Mouse (Mus musculus): ENCODE results near the gene Prr14l.
A peak's percentile ranks its signal among the peaks of the same experiment; 100 is the strongest.
"Not testable (repeated sequence)": the region's sequence is repeated elsewhere in the genome, so short reads cannot be mapped to it uniquely, and the experiment has no call there.

The Prr14l gene

GRCm38 (mm10) chr5:32853731-32854507 is at the start of gene Prr14l:
TSS of gene Prr14l (minus strand) at chr5:32854256.
- peak; percentile 99 for DNase-seq (ENCODE audit: low spot score in 2 of 2)

DNA sequence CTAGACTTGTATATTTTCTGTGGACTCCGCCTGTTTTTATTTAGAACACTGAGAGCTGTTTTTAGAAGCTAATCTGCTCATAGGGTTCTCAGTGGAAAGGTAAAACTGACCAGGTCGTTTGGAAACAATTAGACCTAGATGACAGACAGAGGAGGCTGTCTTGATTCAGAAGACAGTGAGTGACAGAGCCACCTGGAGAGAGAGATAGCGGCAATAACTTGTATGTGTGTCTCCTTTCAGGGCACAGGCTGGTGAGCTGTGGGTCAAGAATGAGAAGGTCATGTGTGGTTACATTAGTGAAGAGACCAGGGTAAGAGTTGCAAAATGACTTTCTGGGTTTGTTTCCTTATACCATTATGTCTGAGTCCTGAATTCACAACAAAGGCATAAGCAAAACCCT is 32.7 kb upstream of the Prr14l start:
- no peak for DNase-seq (ENCODE audit: low spot score in 2 of 2)

DNA sequence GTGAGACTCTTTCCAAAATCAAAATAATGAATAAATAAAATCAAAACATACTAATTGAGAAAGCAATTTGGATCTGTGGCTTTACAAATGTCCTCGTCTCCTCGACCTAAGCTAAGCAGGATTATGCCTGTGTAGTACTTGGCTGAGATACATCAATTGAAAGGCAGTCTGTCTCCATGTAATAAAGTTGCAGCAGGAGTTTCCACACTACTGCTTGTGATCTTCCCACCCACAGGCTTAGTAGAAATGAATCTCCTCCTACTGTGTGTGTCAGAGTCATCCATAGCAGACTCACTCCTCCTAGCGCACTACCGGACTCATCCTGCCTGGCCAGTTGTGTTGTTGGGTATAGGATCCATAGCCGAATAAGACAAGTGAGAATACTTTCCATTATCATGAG is 18.3 kb upstream of the Prr14l start:
- no peak for DNase-seq (ENCODE audit: low spot score in 2 of 2)

DNA sequence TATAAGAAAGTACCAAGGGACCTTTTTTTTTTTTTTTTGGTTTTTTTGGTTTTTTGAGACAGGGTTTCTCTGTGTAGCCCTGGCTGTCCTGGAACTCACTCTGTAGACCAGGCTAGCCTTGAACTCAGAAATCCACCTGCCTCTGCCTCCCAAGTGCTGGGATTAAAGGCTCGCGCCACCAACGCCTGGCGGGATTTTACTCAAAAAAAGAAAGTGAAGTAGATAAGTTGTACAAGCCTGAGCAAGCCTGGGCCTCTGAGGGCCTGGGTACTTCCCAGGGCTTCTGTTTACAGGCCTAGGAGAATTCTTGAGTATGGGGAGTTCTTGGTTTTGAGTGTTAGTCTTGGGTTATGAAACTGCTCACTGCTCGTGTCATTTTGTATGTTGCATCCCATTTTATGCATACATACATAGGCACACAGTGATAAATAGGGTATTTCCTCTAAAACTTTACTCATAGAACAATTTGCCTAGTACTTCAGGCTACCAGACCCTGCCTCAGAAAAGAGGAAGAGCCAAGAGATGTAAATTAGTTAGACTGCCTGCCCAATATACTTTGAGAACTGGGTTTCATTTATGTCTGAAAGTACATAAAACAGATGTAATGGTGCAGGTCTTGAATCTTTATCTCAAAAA is 15.5 kb upstream of the Prr14l start:
- no peak for DNase-seq (ENCODE audit: low spot score in 2 of 2)

GRCm38 (mm10) chr5:32863253-32864228 is 9.5 kb upstream of the Prr14l start, which contains the start of gene Depdc5:
TSS of gene Depdc5 (plus strand) at chr5:32863701.
- DNase-seq (ENCODE audit: low spot score in 2 of 2): peak; percentile 92 to 94

DNA sequence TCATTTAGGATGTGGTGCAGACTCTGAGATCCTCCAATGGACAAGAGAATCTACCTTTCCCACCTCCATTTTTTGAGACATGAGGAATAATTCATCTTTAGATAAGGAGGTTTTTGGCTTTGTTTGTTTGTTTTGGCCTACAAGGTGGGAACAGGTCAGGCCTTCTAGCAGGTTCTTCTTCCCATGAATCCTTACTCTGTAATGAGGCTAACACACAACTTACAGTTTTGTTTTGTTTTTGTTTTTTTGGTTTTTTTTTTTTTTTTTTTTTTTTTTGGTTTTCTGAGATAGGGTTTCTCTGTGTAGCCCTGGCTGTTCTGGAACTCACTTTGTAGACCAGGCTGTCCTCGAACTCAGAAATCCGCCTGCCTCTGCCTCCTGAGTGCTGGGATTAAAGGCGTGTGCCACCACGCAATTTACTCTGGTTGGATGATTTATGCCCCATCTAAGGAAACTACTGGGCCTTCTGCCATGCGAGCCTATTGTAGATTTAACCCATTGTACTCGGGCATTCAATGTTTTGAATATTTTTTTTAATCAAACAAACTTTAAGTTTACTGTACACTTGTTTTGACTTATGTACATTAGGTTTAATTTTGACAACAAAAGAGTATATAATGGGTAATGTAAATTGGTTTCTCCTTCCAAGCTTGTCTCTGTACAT is 8.5 kb upstream of the Prr14l start:
- DNase-seq (ENCODE audit: low spot score in 2 of 2): no peak

DNA sequence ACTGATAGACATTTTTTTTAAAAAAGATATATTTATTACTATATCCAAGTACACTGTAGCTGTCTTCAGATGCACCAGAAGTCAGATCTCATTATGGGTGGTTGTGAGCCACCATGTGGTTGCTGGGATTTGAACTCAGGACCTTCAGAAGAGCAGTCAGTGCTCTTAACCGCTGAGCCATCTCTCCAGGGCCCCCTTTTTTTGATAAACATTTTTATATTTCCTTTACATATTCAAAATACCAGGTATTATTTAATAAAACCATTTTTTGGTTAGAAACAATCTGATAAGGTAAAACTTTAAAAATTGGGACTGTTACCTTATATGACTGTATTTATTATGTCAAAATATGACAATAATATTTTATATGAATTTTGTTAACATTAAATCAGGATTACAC is 7.0 kb upstream of the Prr14l start:
- no peak for DNase-seq (ENCODE audit: low spot score in 2 of 2)

GRCm38 (mm10) chr5:32857781-32858220 is 3.7 kb upstream of the Prr14l start:
- DNase-seq (ENCODE audit: low spot score in 2 of 2): peak; percentile 66 to 72

GRCm38 (mm10) chr5:32855274-32855673 is 1.2 kb upstream of the Prr14l start:
- not testable (repeated sequence) for DNase-seq (ENCODE audit: low spot score in 2 of 2)

DNA sequence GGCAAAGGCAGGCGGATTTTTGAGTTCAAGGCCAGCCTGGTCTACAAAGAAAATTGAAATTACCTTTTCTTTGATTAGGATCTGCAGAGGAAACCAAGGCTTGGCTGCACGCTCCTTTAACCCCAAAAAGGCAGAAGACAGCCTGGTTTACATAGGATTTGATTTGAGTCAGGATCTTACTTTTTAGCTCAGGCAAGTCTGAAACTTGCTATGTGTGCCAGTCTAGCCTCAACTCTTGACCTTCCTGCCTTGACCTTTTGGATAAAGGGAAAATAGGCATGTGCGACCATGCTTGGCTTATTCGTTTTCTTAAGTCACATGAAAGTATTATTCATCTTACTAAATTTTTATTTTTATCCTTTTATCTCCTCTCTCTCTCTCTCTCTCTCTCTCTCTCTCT is 762 bp upstream of the Prr14l start:
- no peak for DNase-seq (ENCODE audit: low spot score in 2 of 2)

DNA sequence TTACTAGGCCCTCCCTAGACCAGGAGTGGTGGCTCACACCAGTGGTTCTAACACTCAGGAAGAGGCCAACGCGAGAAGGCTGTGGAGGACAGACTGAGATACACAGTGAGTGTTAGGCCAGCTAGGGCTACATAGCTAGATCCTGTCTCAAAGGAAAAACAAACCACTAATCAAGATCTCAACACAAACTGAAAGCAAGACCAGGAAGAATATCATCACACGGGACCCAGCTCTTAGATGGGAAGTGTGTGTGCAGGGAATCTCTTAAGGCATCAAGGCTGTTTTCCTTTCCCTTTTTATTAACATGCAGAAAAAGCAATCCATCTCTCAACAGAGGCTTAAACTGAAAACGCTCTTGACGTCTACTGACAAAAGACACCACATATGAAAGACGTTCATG is 2.0 kb downstream of the Prr14l start:
- DNase-seq (ENCODE audit: low spot score in 2 of 2): no peak

- not testable (repeated sequence) for DNase-seq (ENCODE audit: low spot score in 2 of 2)
These were observed 4.5 kb downstream of the Prr14l start for GRCm38 (mm10) chr5:32849580-32849979.

GRCm38 (mm10) chr5:32849178-32849577 is 4.9 kb downstream of the Prr14l start:
- no peak for DNase-seq (ENCODE audit: low spot score in 2 of 2)

GRCm38 (mm10) chr5:32840029-32840428 is 14.0 kb downstream of the Prr14l start:
- no peak for DNase-seq (ENCODE audit: low spot score in 2 of 2)

DNA sequence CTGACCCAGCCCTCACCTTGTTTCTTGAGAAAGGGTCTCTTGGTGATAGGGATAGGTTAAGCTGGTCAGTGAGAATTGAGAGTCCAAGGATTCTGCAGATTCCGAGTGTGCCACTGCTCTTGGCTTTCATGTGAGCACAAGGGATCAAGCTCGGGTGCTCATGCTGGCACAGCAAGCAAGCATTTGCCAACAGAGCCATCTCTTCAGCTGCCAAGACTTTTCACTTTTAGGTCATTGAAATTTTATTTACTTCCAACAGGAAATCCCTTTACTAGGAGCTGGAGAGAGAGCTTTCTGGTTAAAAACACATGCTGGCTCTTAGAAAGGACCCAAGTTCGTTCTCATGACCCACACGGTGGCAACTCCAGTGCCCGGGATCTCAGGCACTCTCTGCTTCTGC is 17.1 kb downstream of the Prr14l start:
- no peak for DNase-seq (ENCODE audit: low spot score in 2 of 2)

- DNase-seq (ENCODE audit: low spot score in 2 of 2): no peak
These were observed 19.6 kb downstream of the Prr14l start for GRCm38 (mm10) chr5:32834497-32834896.

DNA sequence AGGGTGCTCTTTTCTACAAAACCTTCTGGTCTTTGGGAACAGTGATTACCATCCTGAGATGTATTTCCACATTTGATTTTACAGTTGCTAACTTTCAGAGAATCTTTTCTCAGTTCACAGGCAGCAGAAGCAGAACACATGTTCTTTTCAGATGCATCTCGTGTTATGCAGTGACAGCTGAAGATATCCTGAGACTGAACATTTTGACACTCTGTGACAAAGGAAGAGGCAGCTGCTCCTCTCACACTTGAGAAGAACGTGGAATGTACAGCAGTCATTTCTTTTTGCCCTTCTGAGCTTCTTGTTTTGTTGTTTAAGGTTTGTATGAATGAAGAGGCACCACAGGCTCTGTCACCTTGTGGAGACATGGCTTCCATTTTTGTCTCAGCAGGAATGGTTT is 24.0 kb downstream of the Prr14l start:
- no peak for DNase-seq (ENCODE audit: low spot score in 2 of 2)

- DNase-seq (ENCODE audit: low spot score in 2 of 2): not testable (repeated sequence)
These were observed 25.3 kb downstream of the Prr14l start for GRCm38 (mm10) chr5:32828766-32829165.

- no peak for DNase-seq (ENCODE audit: low spot score in 2 of 2)
These were observed 27.0 kb downstream of the Prr14l start, which contains the start of gene Gm20671 for GRCm38 (mm10) chr5:32827009-32827408. TSS of gene Gm20671 (minus strand) at chr5:32827109.

DNA sequence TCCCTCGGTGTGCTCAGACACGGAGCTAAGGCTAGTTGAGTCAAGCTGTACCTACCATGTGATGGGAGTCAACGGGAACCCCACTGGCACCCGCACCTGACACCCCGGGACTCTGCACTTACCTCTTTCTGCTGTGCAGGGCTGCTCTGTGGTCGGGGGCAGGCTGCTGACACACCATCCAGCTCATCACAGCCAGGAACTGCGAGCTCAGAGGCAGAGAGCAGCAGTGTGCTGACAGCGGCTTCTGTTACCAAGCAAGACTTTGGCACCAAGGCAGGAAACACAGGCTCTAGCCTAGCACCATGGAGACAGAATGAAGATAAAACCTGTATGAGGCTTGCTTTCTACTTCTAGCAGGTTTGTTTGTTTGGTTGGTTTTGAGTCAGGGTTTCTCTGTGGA is 33.6 kb downstream of the Prr14l start:
- DNase-seq (ENCODE audit: low spot score in 2 of 2): no peak

GRCm38 (mm10) chr5:32815396-32815795 is 38.7 kb downstream of the Prr14l start:
- no peak for DNase-seq (ENCODE audit: low spot score in 2 of 2)

Measured in right cerebral cortex, postnatal 10 days (tissue).